Mouse (Mus musculus) embryonic facial prominence, embryonic 11.5 days (tissue): ENCODE data around the gene Tmem102. TPM values are rescaled to one million over a fixed set of nuclear protein-coding genes. Genes with fewer than 3 reads are reported as not detected.

Experiments
- ATAC-seq: fragments of 200-750 bp; cut with Nextera tagmentation; replicated peaks from 2 replicates; pipeline ENCODE4 v1.8.0; 2017; ENCODE audit warnings: low read depth; ENCODE audit not compliant: insufficient number of reproducible peaks, low FRiP score, low TSS enrichment
- DNase-seq: peaks from one replicate; pipeline ENCODE4 v3.0.0-alpha.2; 2015; ENCODE audit warnings: low spot score
- H3K27ac ChIP-seq: fragments of 300-500 bp; sonication (generic); replicated peaks from 2 replicates; pipeline ENCODE4 v1.5.1; 2014; ENCODE audit warnings: mild to moderate bottlenecking, low read depth, low read length, control low read depth
- H3K27me3 ChIP-seq: fragments of 300-500 bp; sonication (generic); 2 replicates; pipeline ENCODE4 v1.6.1; 2014; ENCODE audit warnings: mild to moderate bottlenecking, low read length, moderate library complexity, mixed read lengths; ENCODE audit not compliant: control insufficient read depth, insufficient read depth
- H3K36me3 ChIP-seq: fragments of 300-500 bp; sonication (generic); replicated peaks from 2 replicates; pipeline ENCODE4 v1.6.1; 2014; ENCODE audit warnings: low read depth, mild to moderate bottlenecking, low read length, moderate library complexity, mixed read lengths; ENCODE audit not compliant: control insufficient read depth, insufficient read depth
- H3K4me1 ChIP-seq: fragments of 300-500 bp; sonication (generic); 2 replicates; pipeline ENCODE4 v1.6.1; 2014; ENCODE audit warnings: low read length, mixed read lengths; ENCODE audit not compliant: control insufficient read depth, insufficient read depth
- H3K4me2 ChIP-seq: fragments of 300-500 bp; sonication (generic); 2 replicates; pipeline ENCODE4 v1.6.1; 2014; ENCODE audit warnings: low read depth, mild to moderate bottlenecking, control low read depth, low read length, moderate library complexity
- H3K4me3 ChIP-seq: fragments of 300-500 bp; sonication (generic); 2 replicates; pipeline ENCODE4 v1.5.1; 2014; ENCODE audit warnings: low read depth, low read length, control low read depth
- H3K9ac ChIP-seq: fragments of 300-500 bp; sonication (generic); replicated peaks from 2 replicates; pipeline ENCODE4 v1.6.1; 2014; ENCODE audit warnings: mild to moderate bottlenecking, control low read depth, low read length
- H3K9me3 ChIP-seq: fragments of 300-500 bp; sonication (generic); replicated peaks from 2 replicates; pipeline ENCODE4 v1.6.1; 2016; ENCODE audit warnings: mild to moderate bottlenecking, low read length, inconsistent platforms, mixed read lengths; ENCODE audit not compliant: control insufficient read depth
- WGBS: fragments of 180-500 bp; shearing (Covaris S2); extraction: QIAGEN DNeasy Blood & Tissue Kit; methylation state at CpG from one replicate; pipeline ENCODE4 v1.1.7; 2014; 5-methylcytosine and 5-hydroxymethylcytosine counted together
- polyA plus RNA-seq: library from polyadenylated mRNA; unstranded; fragments of >200 nt; fragmentation: Nextera tagmentation; extraction: Ambion mirVana; gene quantifications from 2 replicates; pipeline ENCODE4 v1.2.1, GENCODE M21; 2014

The Tmem102 gene
- polyA plus RNA-seq, 1 experiment from 2014 or later, result 2.1 TPM

GRCm38 (mm10) chr11:69795168-69795982 is 10.0 kb downstream of the Tmem102 start, which contains the start of gene Chrnb1:
Chrnb1 (minus strand) TSS chr11:69795943.
- Histone ChIP-seq H3K4me1 (peaks cover 12% of the 10 kb centered on the region; the same call in 1 of the 2 replicates), H3K36me3 (no peaks in the 10 kb centered on the region), H3K4me3 (peak within 1 kb of the TSS; percentile 40), H3K27me3 (peaks cover 17% of the 10 kb centered on the region), H3K9ac (peak within 1 kb of the TSS; percentile 46), H3K27ac (no peak within 1 kb of the TSS), H3K9me3 (no peaks in the 10 kb centered on the region), H3K4me2 (peak within 1 kb of the TSS; percentile 80)
- 2% methylated on average over 52 of the region's 52 CpGs for WGBS
- DNase-seq, result peak; percentile 95
- ATAC-seq, result peak; percentile 92

GRCm38 (mm10) chr11:69793429-69793828 is 12.0 kb downstream of the Tmem102 start:
- H3K4me1 ChIP-seq, result peaks cover 5% of the 10 kb centered on the region; the same call in 1 of the 2 replicates
- H3K9ac ChIP-seq, result no peak overlapping the region
- peaks cover 12% of the 10 kb centered on the region; the same call in 1 of the 2 replicates for H3K27me3 ChIP-seq
- 59% methylated on average over 5 of the region's 5 CpGs for WGBS
- no peaks in the 10 kb centered on the region for H3K9me3 ChIP-seq
- DNase-seq, result no peak
- H3K36me3 ChIP-seq, result no peaks in the 10 kb centered on the region
- no peak for ATAC-seq
- no peak overlapping the region for H3K4me3 ChIP-seq
- no peak overlapping the region for H3K27ac ChIP-seq
- no peak overlapping the region for H3K4me2 ChIP-seq

GRCm38 (mm10) chr11:69791420-69791819 is 14.0 kb downstream of the Tmem102 start:
- WGBS, result 72% methylated on average over 5 of the region's 5 CpGs
- no peak overlapping the region for H3K9ac ChIP-seq

GRCm38 (mm10) chr11:69789431-69789830 is 16.0 kb downstream of the Tmem102 start:
- no peak for ATAC-seq
- H3K4me3 ChIP-seq, result no peak overlapping the region
- H3K4me2 ChIP-seq, result no peak overlapping the region
- H3K27ac ChIP-seq, result no peak overlapping the region
- H3K27me3 ChIP-seq, result no peaks in the 10 kb centered on the region
- no peaks in the 10 kb centered on the region for H3K9me3 ChIP-seq
- no peaks in the 10 kb centered on the region for H3K36me3 ChIP-seq
- H3K9ac ChIP-seq, result no peak overlapping the region
- no peaks in the 10 kb centered on the region for H3K4me1 ChIP-seq
- no peak for DNase-seq
- 48% methylated on average over 5 of the region's 5 CpGs for WGBS

More at GRCm38 (mm10) chr11:69791420-69791819, 14.0 kb downstream of the Tmem102 start:
- Histone ChIP-seq H3K27ac (no peak overlapping the region), H3K4me2 (no peak overlapping the region), H3K36me3 (no peaks in the 10 kb centered on the region), H3K4me3 (no peak overlapping the region), H3K4me1 (peaks cover 5% of the 10 kb centered on the region; the same call in 1 of the 2 replicates), H3K27me3 (peaks cover 5% of the 10 kb centered on the region; the same call in 1 of the 2 replicates), H3K9me3 (no peaks in the 10 kb centered on the region)
- DNase-seq, result no peak
- ATAC-seq, result no peak

- Histone ChIP-seq H3K9me3 (no peaks in the 10 kb centered on the region), H3K27ac (no peak overlapping the region), H3K4me1 (no peaks in the 10 kb centered on the region), H3K36me3 (no peaks in the 10 kb centered on the region), H3K9ac (no peak overlapping the region), H3K4me3 (no peak overlapping the region), H3K27me3 (no peaks in the 10 kb centered on the region), H3K4me2 (no peak overlapping the region)
- WGBS, result 89% methylated on average over 5 of the region's 5 CpGs
- ATAC-seq (no peak), DNase-seq (no peak)
Observed at GRCm38 (mm10) chr11:69787306-69787705, 18.1 kb downstream of the Tmem102 start.

DNA sequence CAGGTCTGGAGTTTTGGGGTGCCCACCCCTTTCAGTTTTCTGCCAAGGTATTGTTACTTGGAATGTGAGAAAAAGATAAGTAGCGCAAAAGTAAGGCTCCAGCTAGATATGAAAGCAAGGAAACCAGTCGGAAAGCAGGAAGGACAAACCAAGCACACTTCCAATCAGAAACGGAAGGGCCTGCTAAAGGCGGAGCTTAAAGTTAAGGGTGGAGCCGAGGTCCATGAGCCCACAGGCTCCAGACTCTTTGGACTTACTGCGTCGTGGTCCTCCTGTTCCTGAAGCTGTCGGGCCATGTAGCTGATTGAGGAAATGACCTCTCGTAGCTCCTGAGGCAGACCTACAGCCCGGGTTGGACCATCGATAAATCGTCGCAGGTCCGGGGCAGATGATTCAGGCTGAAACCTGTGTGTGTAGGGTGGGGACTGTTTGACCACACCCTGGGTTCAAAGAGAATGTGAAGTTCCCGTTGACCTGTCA is 20.6 kb downstream of the Tmem102 start:
- H3K9ac ChIP-seq, result no peak overlapping the region
- no peak overlapping the region for H3K4me3 ChIP-seq
- H3K9me3 ChIP-seq, result no peaks in the 10 kb centered on the region
- H3K36me3 ChIP-seq, result no peaks in the 10 kb centered on the region
- 42% methylated on average over 15 of the region's 15 CpGs for WGBS
- no peak overlapping the region for H3K27ac ChIP-seq
- no peak for DNase-seq
- no peak for ATAC-seq
- H3K27me3 ChIP-seq, result no peaks in the 10 kb centered on the region
- H3K4me1 ChIP-seq, result no peaks in the 10 kb centered on the region
- no peak overlapping the region for H3K4me2 ChIP-seq

GRCm38 (mm10) chr11:69781828-69782227 is 23.6 kb downstream of the Tmem102 start:
- ATAC-seq (no peak), DNase-seq (no peak)
- WGBS, result 36% methylated on average over 4 of the region's 4 CpGs
- H3K4me1 ChIP-seq, result no peaks in the 10 kb centered on the region
- no peak overlapping the region for H3K4me2 ChIP-seq
- H3K27ac ChIP-seq, result no peak overlapping the region
- H3K36me3 ChIP-seq, result no peaks in the 10 kb centered on the region
- H3K27me3 ChIP-seq, result no peaks in the 10 kb centered on the region
- H3K9ac ChIP-seq, result no peak overlapping the region
- no peaks in the 10 kb centered on the region for H3K9me3 ChIP-seq
- H3K4me3 ChIP-seq, result no peak overlapping the region

DNA sequence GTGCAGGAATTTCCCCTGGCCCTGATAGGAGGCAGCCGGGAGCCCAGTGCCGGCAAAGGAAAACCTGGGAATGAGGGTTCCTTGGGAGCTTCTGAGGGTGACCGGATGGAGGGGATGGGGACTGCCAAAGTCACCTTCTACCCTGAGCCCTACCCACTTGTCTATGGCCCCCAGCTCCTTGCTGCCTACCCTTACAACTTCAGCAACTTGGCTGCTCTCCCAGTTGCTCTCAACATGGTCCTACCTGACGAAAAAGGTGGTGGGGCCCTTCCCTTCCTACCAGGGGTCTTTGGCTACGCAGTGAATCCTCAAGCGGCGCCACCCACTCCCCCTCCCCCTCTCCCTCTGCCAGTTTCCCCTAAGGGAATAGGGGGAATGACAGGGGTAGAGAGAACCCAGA is 26.4 kb downstream of the Tmem102 start:
- no peaks in the 10 kb centered on the region; the same call in 1 of the 2 replicates for H3K27me3 ChIP-seq
- ATAC-seq, result no peak
- no peaks in the 10 kb centered on the region for H3K36me3 ChIP-seq
- no peak overlapping the region for H3K27ac ChIP-seq
- 36% methylated on average over 7 of the region's 7 CpGs for WGBS
- no peak overlapping the region for H3K4me2 ChIP-seq
- DNase-seq, result no peak
- no peak overlapping the region for H3K4me3 ChIP-seq
- H3K4me1 ChIP-seq, result no peaks in the 10 kb centered on the region
- no peaks in the 10 kb centered on the region for H3K9me3 ChIP-seq
- no peak overlapping the region for H3K9ac ChIP-seq
